Mouse (Mus musculus) C2C12 (cell line): Measurements from ENCODE around the gene Smim22.

Experiments used
- CTCF ChIP-seq: IDR thresholded peaks from one replicate; pipeline ENCODE4 v1.5.1; 2011; ENCODE audit not compliant: control insufficient read depth, insufficient read depth, insufficient read length
- MAX ChIP-seq: IDR thresholded peaks from one replicate; pipeline ENCODE4 v1.6.1; 2011; ENCODE audit warnings: mild to moderate bottlenecking, control low read depth
- MYOD1 ChIP-seq: IDR thresholded peaks from one replicate; pipeline ENCODE4 v1.6.1; 2011; ENCODE audit warnings: low read depth; ENCODE audit not compliant: control insufficient read depth, insufficient read length
- USF1 ChIP-seq: IDR thresholded peaks from one replicate; pipeline ENCODE4 v1.6.1; 2011; ENCODE audit warnings: low read depth, mild to moderate bottlenecking, control low read depth, moderate library complexity

GRCm38 (mm10) chr16:4968426-4968825 is 38.7 kb upstream of the Smim22 start:
- no peak for TF ChIP-seq CTCF
- no peak for TF ChIP-seq MAX
- no peak for TF ChIP-seq USF1
- TF ChIP-seq MYOD1, result no peak
